Mouse (Mus musculus) lung, postnatal 25 days (tissue): Measurements from ENCODE around the gene Klf6.

Source experiments
- DNase-seq: peaks from one replicate; pipeline ENCODE4 v3.0.0; 2022; ENCODE audit warnings: low spot score

Gene Klf6

DNA sequence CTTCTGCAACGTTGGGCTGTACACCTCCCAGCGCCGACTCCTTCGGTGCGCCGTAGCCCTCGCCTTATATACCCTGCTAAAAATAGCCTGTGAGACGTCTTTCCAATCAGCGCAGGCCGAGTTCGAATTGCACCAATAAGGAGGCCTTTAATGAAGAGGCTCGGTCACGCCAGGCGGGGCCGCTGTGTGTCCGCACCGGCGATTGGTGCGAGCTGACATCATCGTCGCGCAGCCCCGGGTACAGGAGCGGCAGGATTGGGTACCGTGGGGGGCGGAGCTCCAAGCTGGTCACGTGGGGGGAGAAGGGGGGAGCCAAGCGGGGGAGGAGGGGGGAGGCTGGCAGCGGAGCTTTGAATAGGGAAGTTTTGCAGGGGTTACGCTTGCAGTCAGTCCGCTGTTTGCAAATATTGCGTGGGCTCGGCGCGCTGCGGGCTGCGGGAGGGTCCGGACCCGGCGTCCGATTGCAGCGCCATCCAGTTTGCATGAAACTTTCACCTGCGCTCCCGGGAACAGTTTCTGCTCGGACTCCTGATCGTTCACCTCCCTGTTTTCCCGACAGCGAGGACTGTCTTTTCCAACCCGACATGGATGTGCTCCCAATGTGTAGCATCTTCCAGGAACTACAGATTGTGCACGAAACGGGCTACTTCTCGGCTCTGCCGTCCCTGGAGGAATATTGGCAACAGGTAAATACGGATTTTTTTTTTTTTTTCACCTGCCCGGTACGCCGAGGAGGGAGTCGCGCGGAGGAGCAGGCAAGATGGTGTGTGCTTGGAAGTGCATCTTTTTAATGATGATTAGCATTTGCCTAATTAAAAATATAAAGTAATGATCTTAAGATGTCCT is at the start of gene Klf6:
Klf6 (plus strand) TSS at position 326 of the 846 bp plus-strand sequence.
- DNase-seq = peak; percentile 100

DNA sequence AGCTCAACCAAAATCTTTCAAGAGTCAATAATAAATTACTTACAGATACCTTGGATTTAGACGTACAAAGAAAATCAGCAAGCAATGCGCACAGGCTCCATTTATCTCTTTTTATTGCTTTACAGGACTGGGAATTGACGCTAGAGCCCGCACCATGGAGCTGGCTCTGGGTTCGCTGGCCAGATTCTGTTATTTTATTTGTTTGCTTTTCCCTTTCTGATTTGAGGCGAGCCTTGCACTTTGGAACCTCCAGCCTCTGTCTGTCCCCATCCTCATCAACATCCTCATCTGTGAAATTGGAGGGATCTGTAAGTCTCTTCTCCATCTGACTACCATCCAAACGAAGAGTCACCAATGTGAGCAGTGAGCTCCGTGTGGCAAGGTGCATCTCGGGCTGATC is 47.8 kb upstream of the Klf6 start:
- no peak for DNase-seq

DNA sequence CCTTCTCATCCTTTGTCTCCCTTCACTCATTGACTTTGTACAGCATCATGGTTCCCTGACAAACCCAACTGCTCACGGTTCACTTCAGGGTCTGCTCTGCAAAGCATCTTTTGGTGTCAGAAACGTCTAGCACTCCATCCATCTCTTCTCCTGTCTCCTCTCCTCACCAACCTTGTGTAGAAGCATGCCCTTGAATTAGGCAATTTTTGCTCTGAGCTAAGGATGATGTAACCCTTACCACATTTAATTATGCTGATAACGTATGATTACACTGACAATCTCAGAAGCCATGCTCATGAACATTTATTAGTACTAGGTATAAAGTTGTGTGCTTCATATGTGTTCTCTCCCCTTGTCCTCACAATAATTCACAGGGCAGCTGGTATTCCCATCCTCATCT is 44.0 kb upstream of the Klf6 start:
- DNase-seq = no peak

DNA sequence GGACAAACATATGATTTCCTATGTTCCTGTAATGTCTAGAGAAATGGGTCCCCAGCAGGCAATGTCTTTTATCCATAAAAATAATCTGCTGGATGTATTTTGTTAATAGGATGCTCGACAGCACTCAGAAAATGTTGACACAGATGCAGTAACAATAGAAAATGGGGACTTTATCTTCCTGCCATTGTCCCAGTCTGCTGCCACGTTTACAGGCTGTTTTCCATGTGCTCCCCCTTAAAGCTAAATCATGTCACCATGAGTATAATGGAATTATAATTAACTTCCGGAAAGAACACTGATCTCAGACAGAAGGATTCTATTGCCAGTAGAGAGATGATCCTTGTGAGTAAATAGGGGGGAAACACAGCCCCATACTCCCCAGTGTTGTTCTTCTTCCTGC is 42.1 kb upstream of the Klf6 start:
- DNase-seq = no peak

DNA sequence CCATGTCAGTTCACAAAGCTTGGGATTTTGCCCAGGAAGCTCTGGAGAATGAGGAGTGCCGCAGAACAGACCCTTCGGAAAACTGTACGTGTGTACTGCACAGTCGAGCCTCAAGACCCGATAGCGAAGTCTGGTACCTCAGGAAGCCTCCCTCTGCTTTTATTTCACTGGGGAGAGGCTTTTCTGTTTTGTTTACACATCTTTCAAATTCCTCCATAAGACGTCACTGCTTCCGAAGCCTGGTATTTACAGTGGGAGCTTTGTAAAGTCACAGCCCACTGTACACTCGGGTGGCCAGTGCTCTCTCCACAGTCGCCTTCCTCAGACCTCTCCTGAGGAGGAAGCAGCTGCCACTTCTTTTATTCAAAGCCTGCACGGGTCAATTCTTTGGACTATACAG is 38.7 kb upstream of the Klf6 start:
- peak; percentile 50 for DNase-seq

DNA sequence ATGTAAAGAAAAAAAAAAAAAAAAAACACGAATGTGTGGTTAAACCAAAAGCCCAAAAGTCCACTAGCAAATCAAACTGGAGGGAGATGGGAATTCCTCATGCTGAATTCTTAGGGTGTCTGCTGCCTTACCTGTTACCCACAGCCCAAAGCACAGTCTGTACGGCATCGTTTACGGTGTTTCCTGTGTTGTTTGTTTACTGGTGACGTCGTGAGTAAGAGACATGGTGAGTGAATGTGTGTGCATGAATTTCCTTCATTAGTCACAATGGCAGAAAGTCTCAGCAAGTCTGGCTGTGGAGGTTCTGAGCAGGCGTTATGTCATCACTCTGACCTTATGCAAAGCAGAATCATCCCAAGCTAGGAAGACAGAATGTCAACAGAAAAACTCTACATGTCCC is 38.1 kb upstream of the Klf6 start:
- no peak for DNase-seq

DNA sequence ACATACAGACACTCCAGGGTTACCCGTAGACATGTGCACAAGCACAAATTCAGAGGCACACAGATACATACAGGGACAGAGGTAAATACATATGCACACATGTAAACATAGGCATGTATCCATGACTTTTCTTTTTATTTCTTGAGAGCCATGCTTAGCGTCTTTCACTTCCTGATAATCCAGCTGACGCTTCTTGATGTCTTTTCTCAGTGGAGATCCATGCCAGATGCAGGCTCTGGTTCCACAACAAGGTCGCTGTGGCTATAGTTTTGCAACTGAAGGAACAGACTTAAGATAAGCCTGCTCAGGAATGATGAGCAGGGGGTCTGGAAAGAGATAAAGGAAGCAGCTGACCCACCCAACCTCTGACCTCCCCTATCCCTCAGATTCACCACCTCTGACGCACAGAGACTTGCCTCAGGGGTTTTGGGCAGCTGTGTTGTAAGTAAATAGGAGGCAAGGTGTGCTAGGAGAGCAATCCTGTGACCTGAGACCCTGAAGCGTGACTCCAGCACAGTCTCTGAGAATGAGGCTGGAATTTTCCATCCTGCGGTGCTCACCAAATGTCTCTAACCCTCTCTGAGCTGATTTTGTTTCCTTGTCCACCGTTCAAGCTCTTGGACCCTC is 37.0 kb upstream of the Klf6 start:
- no peak for DNase-seq

DNA sequence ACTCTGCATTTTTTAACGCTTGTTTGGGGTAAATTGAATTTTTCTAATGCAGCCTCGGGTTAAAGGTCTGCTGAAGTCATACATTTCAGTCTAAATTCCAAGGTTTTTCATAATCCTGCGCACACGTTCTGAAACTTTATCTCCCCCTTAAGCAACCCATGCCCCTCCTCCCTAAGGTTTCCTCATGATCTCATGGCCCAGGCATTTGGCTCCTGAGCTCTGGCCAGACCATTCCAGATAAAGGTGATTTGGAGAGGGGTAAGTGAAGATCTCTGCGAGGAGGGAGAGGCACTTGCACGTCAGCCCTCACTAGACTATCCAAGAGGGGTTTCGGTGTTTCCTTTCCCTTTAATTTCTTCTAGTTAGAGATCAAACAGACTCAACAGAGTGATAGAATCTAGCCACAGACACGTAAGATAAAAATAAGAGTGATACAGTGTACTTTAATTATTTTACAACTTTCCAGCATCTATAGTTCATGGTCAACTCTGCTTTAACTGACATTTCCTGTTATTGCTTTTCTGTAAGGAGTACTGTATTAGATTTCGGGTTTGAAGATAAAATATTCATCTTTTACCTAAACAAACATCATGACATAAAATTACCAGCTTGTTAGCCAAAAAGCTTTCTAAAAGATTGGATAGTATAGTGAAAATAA is 35.0 kb upstream of the Klf6 start:
- peak; percentile 51 for DNase-seq

DNA sequence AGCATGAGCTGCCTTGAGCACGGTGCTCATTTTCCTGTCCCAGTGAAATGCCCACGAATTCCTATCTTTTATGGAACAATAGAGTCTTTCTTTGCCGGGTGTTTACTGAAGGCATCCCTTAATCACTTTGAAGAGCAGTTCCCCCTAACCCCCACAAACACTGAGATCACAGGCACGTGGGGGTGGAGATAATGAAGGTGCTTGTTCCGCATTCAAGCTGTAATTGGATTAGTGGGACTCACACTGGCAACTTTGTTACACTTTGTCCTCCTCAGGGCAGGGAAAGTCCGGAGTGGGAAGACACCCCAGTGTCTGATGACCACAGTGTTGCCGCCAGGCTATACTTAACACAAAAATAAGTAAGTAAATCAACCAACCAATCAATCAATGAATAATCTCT is 29.3 kb upstream of the Klf6 start:
- DNase-seq = no peak

DNA sequence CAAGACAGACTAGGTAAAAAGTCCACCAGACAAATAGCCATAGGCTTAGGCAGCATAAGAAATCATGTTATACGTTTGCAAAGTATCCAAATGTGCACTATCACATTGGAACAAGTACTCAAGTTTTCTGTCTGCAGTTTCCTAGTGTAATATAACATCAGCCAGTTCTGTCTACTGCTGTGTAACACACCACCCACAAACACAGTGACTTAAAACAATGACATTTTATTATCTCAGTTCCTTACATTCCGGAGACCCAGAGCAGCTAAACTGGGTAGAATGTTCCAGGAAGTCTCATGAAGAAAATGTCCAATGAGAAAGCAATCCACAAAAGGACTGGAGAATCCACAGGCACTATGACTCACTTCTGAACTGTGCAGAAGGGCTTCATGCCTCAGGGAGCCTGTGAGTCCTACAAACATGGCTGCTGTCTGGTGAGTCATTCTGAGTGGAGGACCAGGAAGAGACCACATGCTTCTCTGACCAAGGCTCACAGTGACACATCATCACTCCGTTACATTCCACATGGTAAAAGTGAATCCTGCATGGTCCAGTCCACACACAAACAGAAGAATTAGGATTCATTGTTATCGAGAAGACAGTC is 24.0 kb upstream of the Klf6 start:
- no peak for DNase-seq

DNA sequence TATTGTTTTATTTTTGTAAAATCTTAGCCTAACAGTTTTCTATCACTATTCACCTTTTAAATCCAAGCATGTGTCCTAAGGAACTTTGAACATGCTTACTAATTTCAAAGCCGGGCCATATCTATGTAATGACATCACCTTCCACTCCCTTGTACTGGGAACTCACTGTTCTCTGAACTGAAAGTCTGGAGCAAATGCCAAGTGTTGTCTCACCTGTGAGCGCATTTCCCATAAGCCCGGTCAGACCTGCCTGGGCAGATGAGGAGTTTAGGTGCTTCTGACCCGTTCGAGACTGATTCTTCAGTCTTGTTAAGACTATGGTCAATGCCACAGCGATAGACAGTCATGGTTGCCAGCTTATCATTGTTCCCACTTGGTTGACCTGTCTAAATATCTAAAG is 19.9 kb upstream of the Klf6 start:
- DNase-seq = peak; percentile 83

DNA sequence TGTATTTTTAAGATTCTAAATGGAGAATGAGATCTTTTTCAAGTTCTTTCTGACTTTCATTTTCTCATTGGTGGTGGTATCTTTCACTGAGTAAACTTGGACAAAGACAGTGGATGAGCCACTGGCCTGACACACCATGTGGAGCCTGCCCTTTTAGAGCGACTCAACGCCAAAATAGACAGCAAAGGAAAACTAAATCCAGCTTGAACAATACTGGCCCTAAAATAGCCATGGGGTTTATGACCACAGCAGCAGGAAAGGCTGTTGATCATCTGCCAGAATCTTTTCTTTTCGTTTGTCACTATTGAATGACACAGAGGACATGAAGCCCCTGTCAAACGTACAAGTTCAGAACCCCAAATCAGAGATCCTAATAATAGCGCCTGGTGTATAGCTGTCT is 18.4 kb upstream of the Klf6 start:
- no peak for DNase-seq

DNA sequence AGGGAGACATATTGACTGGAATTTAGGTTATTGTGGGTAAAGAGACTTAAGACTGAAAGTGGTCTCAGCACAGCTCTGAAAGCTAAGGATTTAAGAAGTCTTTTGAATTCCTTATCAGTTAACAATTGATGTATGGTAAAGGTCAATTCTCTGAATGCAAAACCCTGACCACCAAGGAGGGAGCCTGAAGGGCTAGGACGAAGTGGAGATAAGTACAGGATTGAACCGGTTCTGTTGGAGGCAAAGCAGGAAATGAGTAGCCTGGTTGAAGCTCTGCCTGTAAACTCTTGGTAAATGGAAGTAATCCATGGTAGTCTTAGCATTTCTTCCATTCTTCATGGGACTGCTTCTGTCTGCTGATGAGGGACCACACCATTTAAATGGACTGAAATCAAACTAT is 17.5 kb upstream of the Klf6 start:
- no peak for DNase-seq

DNA sequence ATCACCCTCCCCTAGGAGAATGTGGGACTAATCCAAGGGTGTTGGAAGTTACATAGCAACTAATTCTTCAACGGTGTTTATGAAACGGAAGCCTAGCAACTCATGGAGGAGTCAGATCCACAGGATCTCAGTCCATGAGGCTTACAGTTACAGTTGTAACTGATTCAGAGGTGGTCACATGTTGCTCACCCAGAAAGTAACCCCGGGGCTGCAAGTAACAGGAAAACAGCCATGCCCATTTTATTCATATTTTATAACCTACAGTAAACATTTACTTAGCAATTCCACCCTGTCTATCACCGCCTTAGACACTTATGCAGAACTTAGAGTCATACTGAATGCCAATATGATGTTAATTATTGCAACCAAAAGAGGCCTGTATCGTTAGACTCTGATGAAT is 16.9 kb upstream of the Klf6 start:
- no peak for DNase-seq

DNA sequence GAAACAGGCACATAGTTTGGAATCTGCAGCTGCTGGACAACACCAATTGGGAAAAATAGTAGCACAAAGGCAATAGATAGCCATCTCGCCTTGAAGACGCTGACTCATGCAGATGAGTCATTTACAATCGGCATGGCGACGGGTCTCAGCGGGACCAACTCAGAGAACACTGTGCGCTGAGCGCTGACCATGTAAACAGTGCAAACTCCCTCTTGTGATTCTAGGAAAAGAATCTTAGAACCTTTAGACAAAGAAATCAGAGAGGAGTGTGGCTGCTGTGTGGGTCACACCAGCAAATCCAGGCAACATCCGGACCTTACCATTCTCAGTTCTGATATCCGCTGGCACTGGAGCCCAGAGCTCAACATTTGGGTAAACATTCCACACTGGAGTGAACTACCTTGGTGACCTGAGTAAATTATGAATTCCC is 16.1 kb upstream of the Klf6 start:
- DNase-seq = peak; percentile 75

DNA sequence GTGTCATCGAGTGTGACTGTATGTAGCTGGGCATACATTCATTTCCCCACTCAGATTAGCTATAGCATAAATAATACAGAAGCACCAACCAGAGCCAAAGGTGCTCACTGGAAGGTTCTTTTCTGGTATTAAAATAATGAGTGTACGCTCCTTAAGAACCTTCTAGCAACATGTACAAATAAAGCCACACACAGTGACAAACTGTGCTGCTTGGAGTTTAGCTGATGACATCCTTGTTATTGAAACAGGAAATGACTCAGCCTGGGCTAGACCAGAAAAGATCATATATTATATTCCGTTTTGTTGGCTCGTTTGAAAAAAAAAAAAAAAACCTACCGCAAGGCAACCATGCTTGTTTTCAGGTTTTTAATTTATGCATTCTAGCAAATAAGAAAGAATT is 15.7 kb upstream of the Klf6 start:
- peak; percentile 80 for DNase-seq

DNA sequence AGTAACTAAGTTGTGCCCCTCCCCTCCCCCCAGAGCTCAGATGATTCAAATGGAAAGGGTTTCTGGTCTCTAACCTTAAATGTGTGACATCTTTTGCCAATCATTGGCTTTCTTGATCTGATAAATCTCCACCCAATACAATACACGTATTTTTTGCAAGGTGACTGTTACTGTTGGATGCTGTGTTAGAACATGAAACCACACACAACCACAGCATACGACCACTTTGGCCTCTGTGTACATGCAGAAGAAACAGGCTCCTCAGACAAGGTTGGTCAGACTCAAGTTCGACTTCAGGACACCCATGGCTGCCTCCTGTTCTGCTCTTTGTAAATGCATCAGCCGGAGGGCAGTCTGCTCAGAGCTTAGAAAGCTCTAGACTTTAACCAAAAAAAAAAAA is 14.4 kb upstream of the Klf6 start:
- DNase-seq = no peak

DNA sequence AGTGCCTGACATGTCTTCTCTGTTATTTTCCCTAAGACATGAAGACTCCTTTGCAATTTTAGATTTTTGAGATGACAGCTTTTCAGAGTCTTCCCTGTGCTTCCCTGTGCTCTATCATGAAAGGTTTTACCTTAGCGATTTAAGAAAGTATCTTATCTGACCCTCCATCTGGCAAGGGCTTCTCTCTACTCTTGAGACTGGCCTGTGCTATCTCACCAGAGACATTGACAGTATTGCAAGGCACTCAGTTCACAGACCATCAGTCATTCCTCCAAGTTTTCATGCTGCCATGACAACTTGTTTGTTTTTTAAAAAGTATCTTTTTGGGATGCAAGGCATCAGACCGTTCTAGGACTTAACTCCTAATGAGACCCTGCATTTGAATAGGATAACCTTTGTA is 13.5 kb upstream of the Klf6 start:
- no peak for DNase-seq

DNA sequence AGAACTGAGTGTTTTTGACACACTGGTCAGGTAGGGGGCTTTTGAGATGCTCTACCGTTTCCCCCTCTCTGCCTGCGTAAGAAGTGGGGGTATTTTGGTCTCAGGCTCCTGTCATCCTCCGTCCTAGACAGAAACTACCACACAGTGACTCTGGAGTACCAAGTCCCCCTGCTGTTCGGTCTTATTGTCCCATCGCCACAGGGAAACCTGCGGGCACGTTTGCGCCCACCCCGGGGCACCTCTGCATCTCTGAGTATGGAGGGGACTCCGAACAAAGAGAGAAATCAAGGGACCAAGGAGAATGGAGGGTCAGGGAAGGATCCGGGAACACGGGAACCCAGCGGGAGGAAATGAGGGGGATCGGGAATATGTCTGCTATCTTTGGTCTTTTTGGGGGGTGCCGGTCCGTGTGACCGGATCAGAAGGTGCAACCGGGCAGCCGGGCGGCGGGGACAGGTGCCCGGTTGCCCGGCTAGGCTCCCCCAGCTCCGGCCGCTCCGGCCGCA is 578 bp upstream of the Klf6 start:
- DNase-seq = peak; percentile 65

DNA sequence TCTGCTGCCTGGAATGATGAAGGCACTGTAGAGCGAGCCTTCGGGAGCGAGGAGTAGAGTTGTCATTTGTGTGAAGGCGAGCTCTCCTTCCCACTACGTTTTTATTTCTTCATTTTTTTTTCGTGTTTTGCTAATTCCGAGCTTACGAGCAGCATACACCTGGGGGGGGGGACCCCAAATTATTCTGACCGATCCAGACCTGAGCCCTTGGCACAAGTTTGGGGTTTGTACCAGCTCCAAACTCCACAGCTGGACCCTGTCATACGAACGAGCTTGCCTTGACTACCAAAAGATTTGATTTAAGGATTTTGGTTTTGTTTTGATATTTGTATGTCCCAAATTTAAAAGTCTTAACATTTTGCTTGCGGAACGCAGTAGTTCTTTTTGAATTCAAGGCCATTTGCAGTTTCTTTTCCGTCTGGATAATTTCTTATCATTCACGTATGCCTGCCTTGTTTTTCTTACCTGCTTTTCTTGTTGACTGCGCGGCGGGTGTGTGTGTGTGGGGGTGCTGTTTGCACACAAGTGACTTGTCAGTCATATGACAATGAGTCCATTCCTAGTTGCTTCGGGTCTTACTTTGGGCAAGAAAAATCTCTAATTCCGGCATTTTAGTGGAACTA is 832 bp downstream of the Klf6 start:
- DNase-seq = peak; percentile 76

DNA sequence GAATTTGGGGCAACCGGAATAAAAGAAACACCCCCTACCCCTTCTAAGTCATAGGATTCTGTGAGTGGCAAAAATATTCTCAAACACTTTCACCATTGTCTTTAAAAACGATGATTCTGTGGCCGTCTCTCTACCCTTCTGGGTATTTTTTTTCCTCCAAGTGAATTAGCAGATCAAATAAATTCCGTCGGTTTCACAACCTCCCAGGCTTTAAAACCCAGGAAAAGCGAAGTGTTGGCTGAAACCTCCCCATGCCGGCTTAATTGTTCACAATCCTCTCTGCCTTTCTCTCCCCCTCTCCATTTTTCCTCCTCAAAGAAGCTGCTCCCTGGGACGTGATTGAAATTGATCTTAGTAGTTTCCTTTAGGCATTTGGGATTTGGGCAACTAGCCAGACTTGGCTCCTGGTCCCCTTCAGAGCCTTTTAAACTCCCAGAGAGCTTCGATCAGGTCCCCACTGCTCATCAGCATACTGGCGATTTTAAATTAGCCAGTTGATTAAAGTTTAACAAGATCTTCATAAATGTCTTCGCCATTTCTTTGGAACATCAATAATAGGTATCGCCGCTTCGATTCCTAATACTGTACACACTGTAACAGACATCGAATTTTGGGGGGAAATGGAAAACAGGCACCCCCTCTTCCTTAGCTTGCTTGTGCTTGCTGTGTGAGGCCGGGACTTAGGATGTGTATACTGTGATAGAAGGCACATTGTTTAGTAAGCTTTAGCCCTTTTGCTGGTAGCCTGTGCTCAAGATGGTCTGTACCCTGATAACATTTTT is 1.5 kb downstream of the Klf6 start:
- peak; percentile 32 for DNase-seq
